Mouse (Mus musculus) urinary bladder, adult 18-20 months (tissue): Measurements from ENCODE around the gene Cops9.

Experiments used
- DNase-seq, 2 experiments: peaks; one replicate each; pipeline ENCODE4 v3.0.0; 2022; ENCODE audit warnings: low spot score in 2 of 2, mixed read lengths in 2 of 2

Gene Cops9

DNA sequence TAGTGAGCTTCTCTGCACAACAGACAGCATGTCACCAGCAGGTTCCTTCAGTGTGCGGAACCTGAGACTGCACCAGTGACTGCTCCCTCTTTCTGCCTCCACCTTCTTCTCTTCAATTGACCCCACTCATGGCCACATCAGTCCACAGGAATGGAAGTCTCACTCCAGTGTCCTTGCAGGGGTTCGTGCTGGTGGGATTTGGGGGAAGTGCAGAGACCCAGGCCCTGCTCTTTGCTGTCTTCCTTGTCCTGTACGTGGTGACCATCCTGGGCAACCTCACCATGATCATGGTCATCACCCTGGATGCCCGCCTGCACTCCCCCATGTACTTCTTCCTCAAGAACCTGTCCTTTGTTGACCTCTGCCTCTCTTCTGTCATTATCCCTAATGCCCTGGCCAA is 34.1 kb downstream of the Cops9 start:
- DNase-seq = no peak

DNA sequence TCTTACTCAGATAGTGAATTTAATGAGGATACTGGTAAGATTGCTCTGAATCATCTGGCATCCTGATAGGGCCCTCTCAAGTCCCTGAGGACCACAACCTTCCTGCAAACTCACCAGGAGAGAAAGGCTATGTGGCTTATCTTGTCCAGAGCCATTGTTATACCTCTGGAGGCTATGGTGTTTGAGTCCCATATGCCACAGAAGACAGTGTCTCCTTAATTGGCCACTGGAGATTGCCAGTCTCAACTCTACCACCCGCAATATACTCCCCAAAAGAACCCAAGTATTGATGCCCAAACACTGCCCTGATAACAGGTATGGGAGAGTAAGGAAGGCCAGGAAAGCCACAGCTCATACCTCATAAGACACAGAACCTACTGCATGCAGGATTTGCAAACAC is 36.3 kb downstream of the Cops9 start, which contains the start of gene Olfr1410:
Gene Olfr1410 (plus strand): TSS at position 301 of the 400 bp plus-strand sequence.
- DNase-seq = no peak

DNA sequence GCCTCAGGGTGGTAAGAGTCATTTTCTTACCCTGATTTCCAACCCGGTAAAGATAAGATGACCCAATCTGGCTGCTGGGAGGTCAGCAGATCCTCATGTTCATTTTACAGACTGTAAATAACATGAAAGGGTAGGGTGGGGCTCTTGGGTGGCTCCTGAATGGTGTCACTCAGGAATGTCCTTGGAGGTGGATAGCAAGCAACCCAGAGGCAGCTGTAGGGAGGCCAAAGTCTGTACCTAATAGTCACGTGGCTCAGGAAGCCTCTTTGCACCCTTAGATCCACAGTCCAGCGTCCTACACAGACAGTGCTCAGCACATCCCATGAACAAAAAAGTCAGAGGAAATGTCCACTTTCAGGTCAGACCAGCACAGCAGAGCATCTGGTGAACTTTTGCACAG is 45.8 kb downstream of the Cops9 start:
- no peak for DNase-seq

DNA sequence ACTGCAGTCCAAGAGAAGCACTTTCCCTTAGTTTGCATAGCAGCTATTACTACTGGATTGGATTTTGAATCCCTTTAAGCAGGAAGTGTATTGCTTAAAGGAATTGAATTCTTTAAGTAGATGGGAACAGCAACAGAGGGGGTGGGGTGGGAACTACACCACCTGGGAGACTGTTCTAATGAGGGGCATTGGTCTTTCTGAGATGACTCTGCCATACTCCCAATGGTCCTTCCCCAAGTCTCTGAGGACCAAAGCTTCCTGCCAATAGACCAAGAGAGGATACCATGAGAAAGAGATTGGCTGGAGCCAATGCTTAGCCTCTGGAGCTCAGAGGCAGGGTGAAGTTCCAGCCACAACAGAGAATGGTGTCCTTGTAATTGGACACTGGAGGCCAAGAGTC is 47.7 kb downstream of the Cops9 start, which contains the start of gene Olfr1411:
Gene Olfr1411 (plus strand): TSS at position 301 of the 400 bp plus-strand sequence.
- DNase-seq = no peak
